Mouse (Mus musculus) liver, embryonic 12.5 days (tissue): ENCODE data around the gene Cdh16. TPM values are rescaled to one million over a fixed set of nuclear protein-coding genes. Genes with fewer than 3 reads are reported as not detected.
"Not testable (repeated sequence)": the region's sequence is repeated elsewhere in the genome, so short reads cannot be mapped to it uniquely, and the experiment has no call there.

Experiments
- ATAC-seq: fragments of 200-750 bp; cut with Nextera tagmentation; 2 replicates; pipeline ENCODE4 v1.8.0; 2017; ENCODE audit warnings: moderate number of reproducible peaks, mild to moderate bottlenecking, moderate library complexity
- H3K27ac ChIP-seq: fragments of 300-500 bp; sonication (generic); 2 replicates; pipeline ENCODE4 v1.5.1; 2016; ENCODE audit warnings: mild to moderate bottlenecking
- H3K27me3 ChIP-seq: fragments of 300-500 bp; sonication (generic); replicated peaks from 2 replicates; pipeline ENCODE4 v1.6.1; 2016; ENCODE audit warnings: mild to moderate bottlenecking, moderate library complexity
- H3K36me3 ChIP-seq: fragments of 300-500 bp; sonication (generic); 2 replicates; pipeline ENCODE4 v1.6.1; 2016; ENCODE audit warnings: mild to moderate bottlenecking, moderate library complexity
- H3K4me1 ChIP-seq: fragments of 300-500 bp; sonication (generic); 2 replicates; pipeline ENCODE4 v1.6.1; 2016
- H3K4me2 ChIP-seq: fragments of 300-500 bp; sonication (generic); 2 replicates; pipeline ENCODE4 v1.6.1; 2016; ENCODE audit warnings: mild to moderate bottlenecking, moderate library complexity
- H3K4me3 ChIP-seq: fragments of 300-500 bp; sonication (generic); 2 replicates; pipeline ENCODE4 v1.5.1; 2016; ENCODE audit warnings: mild to moderate bottlenecking, moderate library complexity
- H3K9ac ChIP-seq: fragments of 300-500 bp; sonication (generic); 2 replicates; pipeline ENCODE4 v1.6.1; 2016; ENCODE audit warnings: mild to moderate bottlenecking, moderate library complexity
- H3K9me3 ChIP-seq: fragments of 300-500 bp; sonication (generic); replicated peaks from 2 replicates; pipeline ENCODE4 v1.6.1; 2016; ENCODE audit warnings: mild to moderate bottlenecking, moderate library complexity
- WGBS: fragments of 180-500 bp; shearing (Covaris S2); methylation state at CpG from one replicate; pipeline ENCODE4 v1.1.7; 2016; ENCODE audit not compliant: insufficient replicate concordance; 5-methylcytosine and 5-hydroxymethylcytosine counted together
- polyA plus RNA-seq: library from polyadenylated mRNA; unstranded; fragments of >200 nt; fragmentation: Nextera tagmentation; extraction: Ambion mirVana; gene quantifications from 2 replicates; pipeline ENCODE4 v1.2.1, GENCODE M21; 2016

Cdh16 gene
- polyA plus RNA-seq: 0.21 and 0.36 TPM in 2 replicates

DNA sequence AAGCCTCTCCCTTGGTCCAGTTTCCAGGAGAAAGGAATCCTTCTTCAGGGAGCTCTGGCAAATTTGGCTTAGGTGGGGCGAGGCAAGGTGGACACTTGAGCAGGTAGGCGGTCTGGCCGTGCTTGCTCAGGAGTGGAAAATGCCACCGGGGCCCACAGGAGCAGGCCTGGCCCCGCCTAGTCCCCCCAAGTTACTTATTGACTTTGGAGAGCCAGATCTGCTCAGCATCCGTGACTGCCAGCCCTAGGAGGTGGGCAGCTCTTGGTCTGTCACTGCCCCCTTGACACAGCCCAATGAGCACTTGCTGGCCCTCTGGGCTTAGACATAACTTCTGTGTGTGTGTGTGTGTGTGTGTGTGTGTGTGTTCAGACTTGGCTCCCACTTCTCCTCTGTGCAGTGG, at the start of gene Cdh16:
Gene Cdh16, minus strand, starts transcription at position 236 of the 400 bp plus-strand sequence.
- Histone ChIP-seq H3K4me1 (no peaks in the 10 kb centered on the region), H3K27me3 (peaks cover 2% of the 10 kb centered on the region; the same call in 1 of the 2 replicates), H3K27ac (no peak within 1 kb of the TSS), H3K9me3 (no peaks in the 10 kb centered on the region), H3K4me3 (no peak within 1 kb of the TSS), H3K4me2 (no peak within 1 kb of the TSS), H3K36me3 (no peaks in the 10 kb centered on the region), H3K9ac (no peak within 1 kb of the TSS)
- ATAC-seq: no peak
- 63% methylated on average over 6 of the region's 6 CpGs for WGBS

DNA sequence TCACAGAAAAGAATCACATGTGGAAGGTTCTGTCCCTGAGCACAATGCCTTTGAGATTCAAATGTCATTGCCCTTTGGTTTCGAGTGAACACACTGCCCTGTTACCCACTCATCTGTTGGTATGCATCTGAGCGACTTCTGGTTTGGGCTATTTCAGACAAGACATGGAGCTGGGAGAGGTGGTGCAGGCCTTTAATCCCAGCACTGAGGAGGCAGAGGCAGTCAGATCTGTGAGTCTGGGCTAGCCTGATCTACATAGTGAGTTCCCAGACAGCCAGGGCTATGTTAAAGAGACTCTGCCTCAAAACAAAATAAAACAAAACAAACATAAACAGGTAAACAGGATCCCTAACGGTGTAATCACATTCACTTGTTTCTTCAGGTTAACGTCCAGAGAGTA, 31.4 kb upstream of the Cdh16 start:
- Histone ChIP-seq H3K4me3 (no peak overlapping the region), H3K9me3 (no peaks in the 10 kb centered on the region), H3K4me1 (no peaks in the 10 kb centered on the region), H3K9ac (no peak overlapping the region), H3K36me3 (no peaks in the 10 kb centered on the region), H3K4me2 (no peak overlapping the region), H3K27ac (no peak overlapping the region), H3K27me3 (no peaks in the 10 kb centered on the region; the same call in 1 of the 2 replicates)
- 66% methylated on average over 4 of the region's 4 CpGs for WGBS
- no peak for ATAC-seq

DNA sequence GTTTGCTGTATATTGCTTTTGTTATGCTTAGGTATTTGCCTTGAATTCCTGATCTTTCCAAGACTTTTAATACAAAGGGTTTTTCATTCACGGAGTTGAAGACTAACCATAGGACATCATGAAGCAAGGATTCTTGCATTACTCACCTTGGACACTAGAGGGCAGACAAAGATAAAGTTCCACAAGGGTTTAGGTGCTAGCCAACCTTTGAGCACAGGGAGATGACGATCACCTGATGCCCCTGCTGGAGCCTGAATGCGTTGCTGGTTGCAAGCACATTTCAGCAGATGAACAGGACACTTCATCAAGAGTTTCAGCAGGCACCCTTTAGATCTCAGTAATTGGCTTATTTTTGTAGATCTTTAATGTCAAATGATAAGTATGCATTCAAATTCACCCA, 30.8 kb upstream of the Cdh16 start:
- ATAC-seq: peak; percentile 44; the same call in 1 of the 2 replicates
- WGBS: 5% methylated on average over 3 of the region's 3 CpGs
- Histone ChIP-seq H3K27me3 (no peaks in the 10 kb centered on the region; the same call in 1 of the 2 replicates), H3K27ac (no peak overlapping the region), H3K4me3 (no peak overlapping the region), H3K4me2 (no peak overlapping the region), H3K4me1 (no peaks in the 10 kb centered on the region), H3K9ac (no peak overlapping the region), H3K36me3 (no peaks in the 10 kb centered on the region), H3K9me3 (no peaks in the 10 kb centered on the region)

- not testable (repeated sequence) for H3K4me2 ChIP-seq, H3K4me3 ChIP-seq, H3K27me3 ChIP-seq, H3K27ac ChIP-seq, H3K9ac ChIP-seq, H3K9me3 ChIP-seq, ATAC-seq, H3K36me3 ChIP-seq
- WGBS: 51% methylated on average over 3 of the region's 3 CpGs
- peaks cover 29% of the 10 kb centered on the region for H3K4me1 ChIP-seq
Measured at GRCm38 (mm10) chr8:104644187-104644586, 20.0 kb upstream of the Cdh16 start.

DNA sequence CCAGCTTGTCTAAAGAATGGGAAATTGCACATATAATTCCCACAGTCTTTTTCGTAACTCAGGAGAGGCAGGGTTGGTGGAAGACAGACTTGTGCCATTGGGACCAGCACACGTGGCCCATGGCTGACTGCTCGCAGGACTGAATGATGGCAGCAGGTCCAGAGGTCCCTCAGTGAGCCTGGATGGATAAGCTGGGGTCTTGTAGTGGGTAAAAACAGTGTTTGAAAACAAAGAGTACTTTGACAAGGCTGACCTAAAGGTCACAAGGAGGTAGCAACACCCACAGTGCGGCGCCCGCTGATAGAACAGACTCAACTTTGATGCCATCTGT, 18.1 kb upstream of the Cdh16 start:
- Histone ChIP-seq H3K27me3 (no peaks in the 10 kb centered on the region), H3K9me3 (no peaks in the 10 kb centered on the region), H3K36me3 (peaks cover 27% of the 10 kb centered on the region), H3K4me3 (peak overlapping the region; percentile 89), H3K9ac (peak overlapping the region; percentile 82), H3K4me1 (peaks cover 35% of the 10 kb centered on the region), H3K4me2 (peak overlapping the region; percentile 89), H3K27ac (peak overlapping the region; percentile 42)
- ATAC-seq: no peak
- WGBS: 83% methylated on average over 6 of the region's 6 CpGs

GRCm38 (mm10) chr8:104641426-104642323, 17.5 kb upstream of the Cdh16 start, which contains the start of gene Ciao2b:
Gene Ciao2b, minus strand, starts transcription at chr8:104641965.
- WGBS: under 1% methylated on average over 66 of the region's 66 CpGs
- peak; percentile 94 for ATAC-seq
- peak within 1 kb of the TSS; percentile 89 for H3K4me2 ChIP-seq
- no peaks in the 10 kb centered on the region for H3K9me3 ChIP-seq
- peak within 1 kb of the TSS; percentile 42 for H3K27ac ChIP-seq
- H3K36me3 ChIP-seq: peaks cover 27% of the 10 kb centered on the region
- no peaks in the 10 kb centered on the region for H3K27me3 ChIP-seq
- peaks cover 35% of the 10 kb centered on the region for H3K4me1 ChIP-seq
- H3K4me3 ChIP-seq: peak within 1 kb of the TSS; percentile 89
- peak within 1 kb of the TSS; percentile 82 for H3K9ac ChIP-seq

GRCm38 (mm10) chr8:104640831-104641370, 16.7 kb upstream of the Cdh16 start:
- WGBS: 6% methylated on average over 25 of the region's 25 CpGs
- ATAC-seq: peak; percentile 1; the same call in 1 of the 2 replicates
- Histone ChIP-seq H3K4me1 (peaks cover 35% of the 10 kb centered on the region), H3K9me3 (no peaks in the 10 kb centered on the region), H3K36me3 (peaks cover 27% of the 10 kb centered on the region), H3K4me2 (peak overlapping the region; percentile 89), H3K4me3 (peak overlapping the region; percentile 89), H3K27ac (peak overlapping the region; percentile 42), H3K27me3 (no peaks in the 10 kb centered on the region), H3K9ac (peak overlapping the region; percentile 82)

DNA sequence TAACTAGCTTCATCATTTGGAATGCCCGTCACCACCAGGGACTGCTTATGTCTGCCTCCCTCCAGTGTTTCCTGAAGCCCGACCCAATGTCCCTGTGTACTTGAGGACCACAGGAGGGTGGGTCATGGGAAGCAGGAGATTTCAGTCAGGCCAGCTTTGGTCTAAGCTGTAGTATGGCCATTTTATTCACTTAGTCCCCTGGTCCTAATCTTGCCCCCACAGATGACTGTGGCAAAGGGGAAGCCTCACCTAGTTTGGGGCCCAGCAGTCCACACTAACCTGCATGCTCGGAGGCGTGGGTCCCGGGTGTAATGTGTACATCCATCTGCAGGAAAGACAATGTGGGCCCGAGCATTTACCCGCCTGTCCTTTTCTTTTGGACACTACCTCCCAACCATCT, 16.0 kb upstream of the Cdh16 start:
- Histone ChIP-seq H3K4me2 (peak overlapping the region; percentile 89), H3K27me3 (no peaks in the 10 kb centered on the region), H3K4me1 (peaks cover 35% of the 10 kb centered on the region), H3K27ac (no peak overlapping the region), H3K36me3 (peaks cover 31% of the 10 kb centered on the region), H3K4me3 (peak overlapping the region; percentile 89), H3K9me3 (no peaks in the 10 kb centered on the region), H3K9ac (peak overlapping the region; percentile 82)
- 70% methylated on average over 7 of the region's 7 CpGs for WGBS
- no peak for ATAC-seq

GRCm38 (mm10) chr8:104638010-104638409, 13.8 kb upstream of the Cdh16 start:
- no peak overlapping the region for H3K4me3 ChIP-seq
- H3K27me3 ChIP-seq: no peaks in the 10 kb centered on the region
- peaks cover 32% of the 10 kb centered on the region for H3K36me3 ChIP-seq
- H3K9me3 ChIP-seq: no peaks in the 10 kb centered on the region
- no peak overlapping the region for H3K9ac ChIP-seq
- H3K27ac ChIP-seq: no peak overlapping the region
- no peak for ATAC-seq
- no peak overlapping the region for H3K4me2 ChIP-seq
- 75% methylated on average over 6 of the region's 6 CpGs for WGBS
- H3K4me1 ChIP-seq: peaks cover 35% of the 10 kb centered on the region

DNA sequence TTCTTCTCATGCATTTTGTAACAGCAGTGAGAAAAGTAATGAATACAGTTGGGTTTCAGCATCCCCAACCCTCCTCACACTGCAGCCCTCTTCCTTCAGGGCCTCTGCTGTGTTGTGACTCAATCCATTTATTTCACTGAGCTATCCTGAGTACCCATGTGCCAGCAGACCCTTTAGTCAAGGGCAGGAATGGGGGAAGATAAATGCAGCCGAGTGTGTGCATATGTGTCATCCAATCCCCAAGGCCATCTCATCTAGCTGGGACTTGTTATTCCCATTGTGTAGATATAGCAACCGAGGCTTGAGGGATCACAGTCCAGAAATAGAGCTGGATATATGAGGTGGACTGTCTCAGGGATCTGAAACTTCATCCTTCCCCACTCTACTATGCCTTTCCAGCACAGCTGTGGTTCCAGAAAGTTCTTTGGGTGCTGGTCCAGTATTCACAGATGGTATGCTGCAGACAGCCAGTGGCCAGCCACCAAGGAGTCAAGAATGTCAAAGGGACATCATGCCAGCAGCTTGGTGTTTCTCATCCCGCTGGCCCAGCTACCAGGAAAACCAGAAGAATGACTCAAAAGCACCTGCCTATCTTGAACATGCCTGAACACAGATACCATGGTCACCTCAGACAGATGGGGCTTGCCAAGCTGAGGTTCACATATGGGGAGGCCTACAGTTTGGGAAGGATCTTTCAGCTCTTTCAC, 11.0 kb upstream of the Cdh16 start:
- H3K9me3 ChIP-seq: no peaks in the 10 kb centered on the region
- WGBS: 66% methylated on average over 3 of the region's 3 CpGs

DNA sequence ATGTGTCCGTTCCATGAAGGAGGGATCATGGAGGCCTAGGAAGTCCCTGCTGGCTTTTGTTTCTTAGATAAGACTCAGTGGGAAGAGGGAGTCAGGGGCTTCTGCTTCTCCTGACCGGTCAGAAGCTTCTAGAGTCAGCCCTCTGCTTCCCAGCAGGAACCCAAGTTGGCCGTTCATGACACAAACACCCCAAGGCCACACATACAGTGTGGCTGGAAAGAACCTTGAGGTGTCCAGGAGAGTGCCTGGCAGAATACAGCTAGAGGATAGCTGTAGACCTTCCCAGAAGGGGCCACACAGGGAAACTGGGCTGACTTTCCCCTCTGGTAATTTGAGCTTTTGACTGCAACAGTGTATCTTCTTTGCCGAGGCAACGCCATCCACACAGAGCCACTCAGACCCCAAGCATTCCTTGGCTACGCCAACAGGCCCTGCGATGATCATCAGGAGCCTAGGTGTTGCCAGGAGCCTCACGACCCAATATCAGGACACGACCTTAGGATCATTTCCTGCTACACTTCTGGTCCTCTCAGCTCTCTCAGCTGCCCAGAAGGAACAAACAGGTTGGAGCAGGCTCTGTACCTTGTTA, 9.1 kb upstream of the Cdh16 start:
- WGBS: 53% methylated on average over 9 of the region's 9 CpGs

More for the DNA sequence above, 11.0 kb upstream of the Cdh16 start:
- H3K27ac ChIP-seq: no peak overlapping the region
- peaks cover 32% of the 10 kb centered on the region for H3K36me3 ChIP-seq
- H3K9ac ChIP-seq: no peak overlapping the region
- H3K4me2 ChIP-seq: no peak overlapping the region
- H3K27me3 ChIP-seq: peaks cover 25% of the 10 kb centered on the region
- peaks cover 28% of the 10 kb centered on the region for H3K4me1 ChIP-seq
- no peak overlapping the region for H3K4me3 ChIP-seq
- ATAC-seq: no peak

More for the DNA sequence above, 9.1 kb upstream of the Cdh16 start:
- Histone ChIP-seq H3K9me3 (no peaks in the 10 kb centered on the region), H3K9ac (no peak overlapping the region), H3K27ac (no peak overlapping the region), H3K27me3 (peaks cover 37% of the 10 kb centered on the region), H3K4me2 (no peak overlapping the region), H3K36me3 (peaks cover 13% of the 10 kb centered on the region), H3K4me3 (no peak overlapping the region), H3K4me1 (peaks cover 22% of the 10 kb centered on the region)
- ATAC-seq: no peak
